Mouse (Mus musculus) heart, embryonic 16.5 days (tissue): ENCODE data around the gene Capn10. TPM values are rescaled to one million over a fixed set of nuclear protein-coding genes. Genes with fewer than 3 reads are reported as not detected.

Experiments
- ATAC-seq: fragments of 200-750 bp; cut with Nextera tagmentation; replicated peaks from 2 replicates; pipeline ENCODE4 v1.8.0; 2017; ENCODE audit warnings: moderate number of reproducible peaks; ENCODE audit not compliant: insufficient read depth, low FRiP score; ENCODE audit errors: extremely low read depth
- H3K27ac ChIP-seq: fragments of 300-500 bp; sonication (generic); 2 replicates; pipeline ENCODE4 v1.5.1; 2014; ENCODE audit warnings: mild to moderate bottlenecking, low read length, control low read depth, moderate library complexity
- H3K27me3 ChIP-seq: fragments of 300-500 bp; sonication (generic); 2 replicates; pipeline ENCODE4 v1.6.1; 2014; ENCODE audit warnings: low read length, mixed read lengths; ENCODE audit not compliant: control insufficient read depth, insufficient read depth
- H3K36me3 ChIP-seq: fragments of 300-500 bp; sonication (generic); 2 replicates; pipeline ENCODE4 v1.6.1; 2014; ENCODE audit not compliant: control insufficient read depth, insufficient read depth
- H3K4me1 ChIP-seq: fragments of 300-500 bp; sonication (generic); 2 replicates; pipeline ENCODE4 v1.6.1; 2014; ENCODE audit warnings: low read length, mixed read lengths; ENCODE audit not compliant: control insufficient read depth, insufficient read depth
- H3K4me2 ChIP-seq: fragments of 300-500 bp; sonication (generic); 2 replicates; pipeline ENCODE4 v1.6.1; 2014; ENCODE audit warnings: low read depth, mild to moderate bottlenecking, control low read depth, low read length
- H3K4me3 ChIP-seq: fragments of 300-500 bp; sonication (generic); 2 replicates; pipeline ENCODE4 v1.5.1; 2014; ENCODE audit warnings: mild to moderate bottlenecking, control low read depth, low read length
- H3K9ac ChIP-seq: fragments of 300-500 bp; sonication (generic); 2 replicates; pipeline ENCODE4 v1.6.1; 2014; ENCODE audit warnings: low read length, control low read depth
- H3K9me3 ChIP-seq: fragments of 300-500 bp; sonication (generic); replicated peaks from 2 replicates; pipeline ENCODE4 v1.6.1; 2016; ENCODE audit warnings: low read length; ENCODE audit not compliant: control insufficient read depth
- WGBS: fragments of 180-500 bp; shearing (Covaris S2); extraction: QIAGEN DNeasy Blood & Tissue Kit; methylation state at CpG from one replicate; pipeline ENCODE4 v1.1.7; 2014; 5-methylcytosine and 5-hydroxymethylcytosine counted together
- polyA plus RNA-seq: library from polyadenylated mRNA; unstranded; fragments of >200 nt; fragmentation: Nextera tagmentation; extraction: Ambion mirVana; gene quantifications from 2 replicates; pipeline ENCODE4 v1.2.1, GENCODE M21; 2015

Capn10 gene
- polyA plus RNA-seq, 1 experiment from 2014 or later: 27.1 TPM

- WGBS: 10% methylated on average over 10 of the region's 10 CpGs
- Histone ChIP-seq H3K27ac (peak overlapping the region; percentile 99), H3K36me3 (peaks cover 19% of the 10 kb centered on the region), H3K4me2 (peak overlapping the region; percentile 94), H3K27me3 (no peaks in the 10 kb centered on the region), H3K4me3 (peak overlapping the region; percentile 93), H3K9me3 (peaks cover 7% of the 10 kb centered on the region; the same call in 1 of the 2 replicates), H3K4me1 (peaks cover 20% of the 10 kb centered on the region), H3K9ac (peak overlapping the region; percentile 86)
- no peak for ATAC-seq
These were observed 1.1 kb downstream of the Capn10 start for GRCm38 (mm10) chr1:92935054-92935962.

DNA sequence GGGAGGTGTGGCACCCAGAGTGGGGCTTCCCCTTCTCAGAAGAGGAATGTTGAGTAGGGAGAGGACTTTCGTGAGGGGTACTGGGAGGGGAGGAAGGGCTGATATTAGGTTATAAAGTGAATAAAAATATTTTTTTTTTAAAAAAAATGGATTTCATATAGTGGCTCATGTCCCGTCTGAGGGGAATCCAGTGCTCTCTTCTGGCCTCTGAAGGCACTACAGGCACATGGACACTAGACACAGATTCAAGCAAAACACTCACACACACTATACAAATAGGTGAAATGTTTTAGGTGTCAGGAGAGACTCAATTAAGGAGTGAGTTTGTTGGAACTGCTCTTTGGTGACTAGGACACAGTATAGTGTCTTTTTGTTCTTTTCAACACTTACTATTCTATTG, 1.8 kb downstream of the Capn10 start:
- 33% methylated on average over 2 of the region's 2 CpGs for WGBS
- Histone ChIP-seq H3K27me3 (no peaks in the 10 kb centered on the region), H3K27ac (peak overlapping the region; percentile 31), H3K4me2 (peak overlapping the region; percentile 94), H3K4me3 (peak overlapping the region; percentile 93), H3K4me1 (peaks cover 20% of the 10 kb centered on the region), H3K9ac (peak overlapping the region; percentile 30; the same call in 1 of the 2 replicates), H3K36me3 (peaks cover 19% of the 10 kb centered on the region), H3K9me3 (peaks cover 7% of the 10 kb centered on the region; the same call in 1 of the 2 replicates)
- ATAC-seq: no peak

GRCm38 (mm10) chr1:92936467-92936866, 2.3 kb downstream of the Capn10 start:
- Histone ChIP-seq H3K27ac (no peak overlapping the region), H3K4me2 (peak overlapping the region; percentile 94), H3K4me1 (peaks cover 20% of the 10 kb centered on the region), H3K27me3 (no peaks in the 10 kb centered on the region), H3K9me3 (peaks cover 7% of the 10 kb centered on the region; the same call in 1 of the 2 replicates), H3K36me3 (peaks cover 22% of the 10 kb centered on the region), H3K9ac (no peak overlapping the region; the same call in 1 of the 2 replicates), H3K4me3 (no peak overlapping the region)
- no peak for ATAC-seq
- 91% methylated on average over 3 of the region's 3 CpGs for WGBS

- no peak overlapping the region for H3K4me3 ChIP-seq
- H3K36me3 ChIP-seq: peaks cover 29% of the 10 kb centered on the region
- no peak overlapping the region for H3K4me2 ChIP-seq
- H3K9me3 ChIP-seq: peaks cover 4% of the 10 kb centered on the region; the same call in 1 of the 2 replicates
- H3K27me3 ChIP-seq: no peaks in the 10 kb centered on the region
- H3K4me1 ChIP-seq: peaks cover 20% of the 10 kb centered on the region
- 89% methylated on average over 3 of the region's 3 CpGs for WGBS
- no peak overlapping the region for H3K9ac ChIP-seq
- no peak overlapping the region for H3K27ac ChIP-seq
- ATAC-seq: no peak
These were observed 3.6 kb downstream of the Capn10 start for GRCm38 (mm10) chr1:92937797-92938196.

DNA sequence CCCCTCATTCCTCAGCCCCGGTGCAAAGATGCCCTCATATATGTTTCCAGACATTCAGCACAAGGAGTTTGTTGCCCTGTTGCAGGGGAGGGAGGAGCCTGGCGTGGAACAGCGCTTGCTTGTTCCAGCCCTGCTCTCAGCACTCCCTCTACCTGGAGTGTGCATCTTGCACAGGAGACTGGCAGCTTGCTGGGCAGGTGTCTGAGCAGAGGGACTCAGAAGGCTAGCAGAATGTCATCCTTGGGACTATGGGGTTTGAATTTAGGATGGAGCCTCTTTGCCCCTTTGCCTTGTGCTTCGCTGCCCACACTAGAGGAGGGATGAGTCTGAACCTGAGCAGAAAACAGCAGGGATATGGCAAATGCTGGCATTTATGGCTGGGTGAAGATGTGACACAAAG, 5.6 kb downstream of the Capn10 start:
- Histone ChIP-seq H3K36me3 (peaks cover 38% of the 10 kb centered on the region), H3K27me3 (no peaks in the 10 kb centered on the region), H3K27ac (no peak overlapping the region), H3K4me1 (peaks cover 13% of the 10 kb centered on the region), H3K9ac (no peak overlapping the region), H3K9me3 (no peaks in the 10 kb centered on the region), H3K4me2 (no peak overlapping the region), H3K4me3 (no peak overlapping the region)
- 92% methylated on average over 4 of the region's 4 CpGs for WGBS
- ATAC-seq: no peak

DNA sequence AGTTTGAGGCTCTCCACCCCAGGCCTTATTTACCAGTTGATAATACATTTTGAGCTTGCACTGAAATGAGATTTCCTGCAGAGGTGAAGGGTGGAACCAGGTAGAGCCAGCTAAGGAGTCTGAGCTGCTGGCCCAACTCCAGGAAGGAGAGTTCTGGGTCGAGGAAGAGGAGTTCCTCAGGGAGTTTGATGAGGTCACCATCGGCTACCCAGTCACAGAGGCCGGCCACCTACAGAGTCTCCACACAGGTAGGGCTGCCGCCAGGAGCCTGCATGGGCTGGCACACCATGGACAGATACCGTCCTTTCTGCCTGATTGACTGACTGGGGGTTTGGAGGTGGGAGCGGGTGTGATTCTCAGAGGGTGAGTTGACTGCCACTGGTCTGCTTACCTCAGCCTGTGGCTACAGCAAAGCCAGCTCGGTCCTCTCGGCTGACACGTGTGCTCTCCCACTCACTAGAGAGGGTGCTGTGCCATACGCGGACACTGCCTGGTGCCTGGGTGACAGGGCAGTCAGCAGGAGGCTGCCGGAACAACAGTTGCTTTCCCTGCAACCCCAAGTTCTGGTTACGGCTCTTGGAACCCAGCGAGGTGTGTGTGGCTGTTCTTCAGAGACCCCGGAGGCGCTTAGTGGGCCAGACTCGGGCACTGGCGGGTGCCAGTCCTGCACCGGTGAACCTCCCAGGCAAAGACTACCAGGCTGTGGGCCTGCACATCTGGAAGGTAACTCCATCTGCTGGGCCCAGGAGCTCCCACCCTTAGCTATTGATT, 9.2 kb downstream of the Capn10 start:
- Histone ChIP-seq H3K9me3 (no peaks in the 10 kb centered on the region), H3K4me1 (no peaks in the 10 kb centered on the region), H3K27me3 (no peaks in the 10 kb centered on the region), H3K36me3 (peaks cover 60% of the 10 kb centered on the region), H3K27ac (no peak overlapping the region), H3K4me2 (no peak overlapping the region), H3K4me3 (no peak overlapping the region), H3K9ac (no peak overlapping the region)
- WGBS: 91% methylated on average over 19 of the region's 19 CpGs
- no peak for ATAC-seq

DNA sequence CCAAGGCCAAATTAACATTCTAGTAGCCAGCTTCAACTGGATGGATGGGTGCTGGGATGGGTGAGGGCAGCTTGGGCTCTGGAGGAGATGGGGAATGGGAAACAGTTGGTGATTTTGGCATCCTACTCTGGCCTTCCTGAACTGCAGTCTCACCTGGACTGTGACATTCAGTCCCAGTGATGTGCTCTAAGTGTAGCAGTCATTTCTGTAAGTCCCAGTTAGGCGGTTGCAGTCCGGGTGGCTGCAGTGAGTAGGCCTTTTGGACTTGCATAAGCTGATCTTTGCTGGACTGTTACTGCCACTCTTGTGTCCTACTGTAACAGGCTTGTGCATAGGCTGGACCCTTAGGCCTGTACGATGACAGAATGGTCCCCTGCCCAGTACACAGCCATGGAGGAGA, 13.8 kb downstream of the Capn10 start:
- no peak overlapping the region for H3K27ac ChIP-seq
- no peak for ATAC-seq
- H3K4me2 ChIP-seq: no peak overlapping the region
- WGBS: 91% methylated on average over 3 of the region's 3 CpGs
- no peaks in the 10 kb centered on the region for H3K9me3 ChIP-seq
- no peak overlapping the region for H3K4me3 ChIP-seq
- H3K27me3 ChIP-seq: no peaks in the 10 kb centered on the region
- no peaks in the 10 kb centered on the region for H3K4me1 ChIP-seq
- peaks cover 38% of the 10 kb centered on the region for H3K36me3 ChIP-seq
- H3K9ac ChIP-seq: no peak overlapping the region

DNA sequence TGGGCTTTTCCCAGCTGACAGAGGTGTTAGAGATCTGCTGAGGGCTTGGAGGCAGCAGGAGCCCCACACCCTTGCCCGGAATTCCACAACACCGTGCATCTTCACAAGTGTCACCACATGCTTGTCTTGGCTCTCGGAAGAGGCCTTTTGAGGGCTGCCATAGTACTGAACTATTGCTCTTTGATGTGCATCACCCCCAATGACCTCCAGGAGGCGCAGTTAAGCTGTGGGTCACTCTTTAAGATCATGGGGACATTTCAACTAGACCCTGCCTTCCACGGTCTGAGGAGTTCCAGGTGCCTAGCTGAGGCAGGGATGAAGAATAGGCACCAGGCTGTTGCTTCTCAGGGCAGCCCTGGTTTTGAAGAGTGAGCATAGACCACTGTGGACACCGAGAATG, 15.2 kb downstream of the Capn10 start:
- Histone ChIP-seq H3K4me2 (no peak overlapping the region), H3K9ac (no peak overlapping the region), H3K4me1 (no peaks in the 10 kb centered on the region), H3K36me3 (peaks cover 33% of the 10 kb centered on the region), H3K27me3 (no peaks in the 10 kb centered on the region), H3K4me3 (no peak overlapping the region), H3K27ac (no peak overlapping the region), H3K9me3 (no peaks in the 10 kb centered on the region)
- ATAC-seq: no peak
- WGBS: 47% methylated on average over 6 of the region's 6 CpGs

DNA sequence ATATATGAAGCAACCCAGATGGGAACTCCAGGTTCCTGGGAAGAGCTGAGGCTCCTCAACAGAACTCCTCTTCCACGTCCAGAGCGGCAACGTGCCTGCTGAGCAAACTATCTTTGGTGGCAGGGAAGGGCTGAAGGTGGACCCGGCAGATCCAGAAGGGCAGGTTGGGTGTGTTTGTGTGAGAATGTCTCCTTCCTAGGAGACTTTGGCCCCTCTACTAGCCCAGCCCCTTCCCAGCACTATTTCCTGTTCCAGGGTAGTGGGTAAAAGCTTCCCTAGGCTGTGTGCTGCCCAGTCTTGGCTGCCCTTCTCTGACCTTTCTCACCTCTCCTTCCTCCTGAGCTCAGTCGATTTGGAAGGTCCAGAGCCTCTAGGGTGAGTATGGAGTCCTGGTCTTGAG, 16.4 kb downstream of the Capn10 start, which contains the start of gene Gpr35:
Gene Gpr35, plus strand, starts transcription at position 259 of the 400 bp plus-strand sequence.
- 71% methylated on average over 5 of the region's 5 CpGs for WGBS
- H3K27ac ChIP-seq: no peak within 1 kb of the TSS
- no peak within 1 kb of the TSS for H3K4me3 ChIP-seq
- H3K27me3 ChIP-seq: no peaks in the 10 kb centered on the region
- H3K4me1 ChIP-seq: no peaks in the 10 kb centered on the region
- ATAC-seq: no peak
- no peak within 1 kb of the TSS for H3K4me2 ChIP-seq
- H3K36me3 ChIP-seq: peaks cover 21% of the 10 kb centered on the region
- no peaks in the 10 kb centered on the region for H3K9me3 ChIP-seq
- H3K9ac ChIP-seq: no peak within 1 kb of the TSS
